Mouse (Mus musculus): ENCODE data around the gene Rex1bd.

Rex1bd gene

DNA sequence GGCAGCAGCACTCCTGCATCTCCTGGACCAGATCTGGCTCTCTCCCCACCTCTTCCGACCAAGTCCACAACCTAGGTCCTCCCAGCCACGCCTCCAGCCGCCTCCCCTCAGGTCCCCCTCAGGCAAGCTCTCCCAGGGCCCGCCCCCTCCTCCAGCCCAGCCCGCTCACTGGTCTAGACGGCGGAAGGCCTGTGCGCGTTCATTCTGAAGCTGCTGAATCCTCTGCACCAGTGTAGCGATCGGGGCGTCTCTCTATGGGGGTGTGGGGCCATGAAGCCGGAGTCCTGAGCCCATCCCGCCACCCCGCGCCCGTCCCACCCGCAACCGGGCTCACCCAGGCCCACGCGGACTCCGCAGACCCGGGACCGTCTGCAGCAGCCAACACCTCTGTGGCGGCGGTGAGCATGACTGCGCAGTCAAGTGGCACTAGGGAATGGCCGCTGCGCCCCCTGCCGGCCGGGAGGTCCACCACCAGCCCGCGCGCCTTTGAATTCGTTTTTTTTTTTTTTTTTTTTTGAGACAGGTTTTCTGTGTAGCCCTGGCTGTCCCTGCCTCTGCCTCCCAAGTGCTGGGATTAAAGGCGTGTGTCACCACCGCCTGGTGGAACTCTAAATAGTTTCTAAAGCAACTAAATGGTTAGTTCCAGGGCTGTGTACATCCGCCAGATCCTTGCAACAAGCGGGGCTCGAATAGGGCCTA lies at the start of gene Rex1bd:
Gene Rex1bd (minus strand): TSS at position 425 of the 699 bp plus-strand sequence.
- in situ Hi-C loops (cut with MseI, MboI) = loop anchor here (10.0 kb wide), 1 partner anchor 92 kb away; no protein-coding TSS in a partner anchor

DNA sequence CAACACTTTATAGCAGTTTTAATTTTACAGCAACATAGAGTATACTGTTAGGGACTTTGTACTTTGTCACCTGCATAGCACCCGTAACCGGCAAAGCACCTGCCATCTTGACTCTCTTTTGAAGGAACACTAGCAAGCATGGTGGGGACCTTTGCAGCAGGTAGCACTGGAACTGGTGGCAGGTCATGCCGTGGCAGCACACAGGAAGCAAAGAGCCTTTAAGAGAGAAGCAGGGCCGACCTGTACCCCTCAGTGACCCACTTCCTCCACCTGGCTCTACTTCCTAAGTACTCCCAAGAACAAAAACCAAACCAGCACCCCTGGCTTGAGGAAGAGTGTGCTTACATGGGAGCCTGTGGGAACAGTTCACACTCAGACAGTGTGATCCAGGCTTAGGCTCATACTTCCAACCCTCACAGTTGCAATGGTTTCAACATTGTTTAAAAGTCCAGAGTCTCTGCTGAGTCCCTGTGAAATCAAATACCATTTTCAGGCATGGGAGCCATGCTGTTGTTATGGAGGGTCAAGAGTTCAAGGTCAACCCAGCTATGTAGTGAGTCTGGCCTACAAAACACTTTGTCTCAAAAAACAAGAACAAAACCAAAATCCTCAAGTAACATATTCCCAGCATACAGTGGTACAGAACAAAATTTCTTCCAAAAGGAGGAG lies 48.7 kb upstream of the Rex1bd start:
- in situ Hi-C loops (cut with MseI, MboI) = no loop called here

DNA sequence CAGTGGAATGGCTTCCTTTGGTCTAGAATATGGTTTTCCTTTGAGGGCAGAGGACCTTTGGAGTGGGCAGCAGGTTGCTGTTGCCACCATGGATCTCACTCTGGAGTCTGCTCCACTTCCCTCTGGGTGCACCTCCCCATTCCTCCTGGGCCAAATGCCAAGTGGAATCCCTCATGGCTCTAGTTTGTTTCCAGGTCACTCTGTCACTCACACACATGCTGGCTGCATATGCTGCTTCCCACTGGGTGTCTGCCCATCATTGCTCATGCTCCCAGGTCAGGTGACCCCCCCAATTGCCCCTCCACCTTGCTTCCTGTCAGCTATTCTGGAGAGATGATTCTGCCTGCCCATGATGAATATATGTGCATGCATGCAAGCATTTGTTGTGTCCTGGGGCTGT lies 47.2 kb upstream of the Rex1bd start:
- in situ Hi-C loops (cut with MseI, MboI) = no loop called here

GRCm38 (mm10) chr8:70552836-70553235 lies 46.3 kb upstream of the Rex1bd start:
- in situ Hi-C loops (cut with MseI, MboI) = no loop called here

- in situ Hi-C loops (cut with MseI, MboI) = no loop called here
These were observed 45.1 kb upstream of the Rex1bd start for GRCm38 (mm10) chr8:70551558-70552161.

GRCm38 (mm10) chr8:70549412-70550184 lies 43.0 kb upstream of the Rex1bd start:
- in situ Hi-C loops (cut with MseI, MboI) = loop anchor here in 1 of 2 experiments (5.0 kb wide), 1 partner anchor 38 kb away; no protein-coding TSS in a partner anchor

DNA sequence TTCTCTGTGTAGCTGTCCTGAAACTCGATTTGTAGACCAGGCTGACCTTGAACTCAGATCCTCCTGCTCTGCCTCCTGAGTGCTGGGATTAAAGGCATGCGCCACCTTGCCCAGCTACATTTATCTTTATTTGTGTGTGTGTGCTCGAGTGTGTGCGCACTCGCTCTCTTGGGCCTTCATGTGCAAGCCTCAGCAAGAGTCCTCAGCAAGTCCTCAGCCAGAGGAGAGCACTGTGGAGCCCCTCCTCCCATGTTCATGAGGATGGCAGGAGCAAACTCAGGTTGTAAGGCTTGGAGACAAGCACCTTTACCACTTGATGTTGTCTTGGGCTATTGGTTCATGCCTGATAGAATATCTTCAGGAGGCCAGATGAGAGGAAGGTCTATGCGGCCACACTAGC lies 41.2 kb upstream of the Rex1bd start:
- in situ Hi-C loops (cut with MseI, MboI) = loop anchor here in 1 of 2 experiments (5.0 kb wide), 1 partner anchor 40 kb away; no protein-coding TSS in a partner anchor

DNA sequence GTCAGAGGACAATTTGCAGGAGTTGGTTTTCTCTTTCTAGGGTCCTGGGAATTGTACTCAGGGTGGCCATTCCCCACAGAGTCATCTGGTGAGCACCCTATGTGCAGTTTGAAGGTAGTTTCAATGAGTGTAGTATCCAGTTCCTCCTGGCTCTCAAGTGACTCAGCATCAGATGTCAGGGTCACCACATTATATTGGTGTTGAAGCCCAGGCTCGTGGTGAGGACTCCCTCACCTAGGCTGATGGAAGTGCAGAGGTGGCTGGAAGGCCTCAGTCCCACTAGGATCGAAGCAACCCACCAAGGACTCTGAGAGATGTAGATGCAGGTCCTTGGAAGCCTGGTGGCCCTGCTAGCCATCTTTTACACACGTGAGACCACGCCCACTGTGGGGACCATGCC lies 39.9 kb upstream of the Rex1bd start:
- in situ Hi-C loops (cut with MseI, MboI) = loop anchor here in 1 of 2 experiments (5.0 kb wide), 1 partner anchor 41 kb away; no protein-coding TSS in a partner anchor

GRCm38 (mm10) chr8:70544200-70544687 lies 37.7 kb upstream of the Rex1bd start:
- in situ Hi-C loops (cut with MseI, MboI) = no loop called here

GRCm38 (mm10) chr8:70541081-70541480 lies 34.5 kb upstream of the Rex1bd start:
- in situ Hi-C loops (cut with MseI, MboI) = no loop called here

- in situ Hi-C loops (cut with MseI, MboI) = no loop called here
These were observed 34.0 kb upstream of the Rex1bd start for GRCm38 (mm10) chr8:70540507-70541071.

DNA sequence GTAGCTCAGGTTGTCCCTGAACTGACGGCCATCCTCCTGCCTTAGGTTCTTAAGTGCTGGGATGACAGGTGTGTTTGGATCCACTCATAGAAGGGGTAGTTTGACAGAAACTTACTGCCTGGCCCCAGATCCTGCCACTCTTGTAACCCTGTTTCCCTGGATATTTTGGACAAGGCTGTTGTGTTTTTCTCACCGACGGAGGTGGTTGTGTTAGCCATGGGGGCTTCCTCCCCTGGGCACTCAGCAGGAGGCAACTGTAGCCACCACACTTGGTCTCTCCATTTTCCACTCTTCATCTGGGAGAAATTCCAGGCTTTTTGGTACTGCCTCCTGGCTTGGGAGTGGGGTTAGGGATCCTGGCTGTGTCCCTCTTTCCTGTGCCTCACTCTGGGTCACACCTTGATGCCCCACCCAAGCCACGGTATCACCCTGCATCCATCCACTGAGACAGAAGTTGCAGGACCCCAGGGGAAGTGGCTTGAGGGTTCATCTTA lies 33.5 kb upstream of the Rex1bd start:
- in situ Hi-C loops (cut with MseI, MboI) = no loop called here

- in situ Hi-C loops (cut with MseI, MboI) = no loop called here
These were observed 32.7 kb upstream of the Rex1bd start, which contains the start of gene Ell for GRCm38 (mm10) chr8:70539077-70539813. Gene Ell, plus strand, starts transcription at chr8:70539457.

DNA sequence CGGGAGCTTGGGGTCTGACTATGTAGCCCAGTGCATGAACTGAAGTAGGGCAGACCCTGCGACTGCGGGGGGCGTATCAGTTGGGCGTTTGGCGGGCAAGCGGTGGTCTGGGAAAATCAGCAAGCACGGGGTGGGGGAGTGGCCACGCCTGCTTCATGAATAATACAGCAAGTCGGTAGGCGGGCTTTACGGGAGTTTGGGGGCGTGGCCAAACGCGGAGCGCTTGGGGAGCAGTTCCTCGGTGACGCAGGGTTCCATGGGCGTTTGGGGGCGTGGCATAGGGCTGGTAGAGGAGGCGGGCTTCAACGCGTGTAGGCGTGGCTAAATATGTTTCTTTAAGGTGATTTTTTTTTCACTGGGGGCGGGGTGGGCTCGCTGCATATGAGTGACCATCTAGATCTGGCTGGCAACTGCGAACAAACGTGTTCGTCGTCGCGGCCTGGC lies 32.1 kb upstream of the Rex1bd start:
- in situ Hi-C loops (cut with MseI, MboI) = no loop called here

DNA sequence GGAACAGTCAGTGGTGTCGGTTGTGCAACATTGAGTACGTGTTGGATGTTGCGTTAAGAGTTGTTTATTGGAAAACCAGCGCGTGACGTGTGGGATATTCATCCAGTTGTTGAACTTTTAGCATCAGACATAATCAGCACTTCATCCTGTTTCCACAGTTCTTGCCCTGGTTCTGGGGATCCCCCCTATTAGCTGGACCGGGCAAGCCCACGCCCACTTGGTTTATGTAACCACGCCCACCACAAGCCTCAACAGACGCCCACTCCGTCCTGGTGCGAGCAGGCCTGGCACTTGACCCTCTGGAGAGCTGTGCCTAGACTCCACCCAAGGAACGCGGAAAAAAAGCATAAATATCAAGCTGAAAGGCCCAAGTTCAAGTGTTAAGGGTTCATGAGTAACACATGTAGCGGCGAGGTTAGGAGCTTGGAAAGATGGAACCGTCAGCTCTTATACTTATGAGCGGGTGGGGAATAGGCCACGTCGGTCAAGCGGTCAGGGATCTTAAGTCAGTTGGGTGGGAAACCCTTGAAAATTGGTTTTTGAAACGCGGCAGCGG lies 31.6 kb upstream of the Rex1bd start:
- in situ Hi-C loops (cut with MseI, MboI) = no loop called here

GRCm38 (mm10) chr8:70535701-70536100 lies 29.1 kb upstream of the Rex1bd start:
- in situ Hi-C loops (cut with MseI, MboI) = no loop called here

DNA sequence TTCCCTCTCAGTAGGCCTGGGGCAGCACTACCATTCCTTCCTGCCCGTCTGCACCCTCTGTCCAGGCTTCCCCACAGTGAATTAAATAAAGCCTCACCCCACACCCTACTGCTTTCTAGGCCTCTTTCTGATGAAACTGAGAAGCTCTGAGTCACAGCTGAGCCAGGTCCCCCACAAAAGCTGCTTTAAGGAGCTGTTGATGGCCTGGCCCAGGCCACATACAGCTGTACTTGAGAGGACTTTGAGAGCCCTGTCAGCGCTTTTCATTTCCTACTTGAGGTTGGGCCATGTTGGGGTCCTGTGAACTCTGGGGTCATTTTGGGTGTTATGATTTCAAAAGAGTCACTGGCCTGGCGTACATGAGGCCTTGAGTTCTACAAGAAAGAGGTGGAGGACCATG lies 28.7 kb upstream of the Rex1bd start:
- in situ Hi-C loops (cut with MseI, MboI) = no loop called here

DNA sequence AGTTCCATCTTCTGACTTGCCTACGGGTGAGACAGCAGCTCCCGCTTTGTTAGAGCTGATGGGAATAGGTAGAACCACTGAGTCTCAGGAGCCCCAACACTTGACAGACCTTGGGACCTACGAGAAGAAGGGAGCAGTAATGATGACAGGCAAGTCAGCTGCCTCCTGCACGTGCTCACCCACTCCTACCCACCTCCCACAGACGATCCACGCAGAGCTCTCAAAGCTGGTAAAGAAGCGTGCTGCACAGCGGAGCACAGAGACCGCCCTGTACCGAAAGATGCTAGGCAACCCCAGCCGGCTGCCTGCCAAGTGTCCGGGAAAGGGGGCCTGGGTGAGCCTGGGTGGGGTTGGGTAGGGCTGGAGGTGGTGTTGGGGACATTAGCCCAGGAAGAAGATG lies 27.7 kb upstream of the Rex1bd start:
- in situ Hi-C loops (cut with MseI, MboI) = no loop called here

DNA sequence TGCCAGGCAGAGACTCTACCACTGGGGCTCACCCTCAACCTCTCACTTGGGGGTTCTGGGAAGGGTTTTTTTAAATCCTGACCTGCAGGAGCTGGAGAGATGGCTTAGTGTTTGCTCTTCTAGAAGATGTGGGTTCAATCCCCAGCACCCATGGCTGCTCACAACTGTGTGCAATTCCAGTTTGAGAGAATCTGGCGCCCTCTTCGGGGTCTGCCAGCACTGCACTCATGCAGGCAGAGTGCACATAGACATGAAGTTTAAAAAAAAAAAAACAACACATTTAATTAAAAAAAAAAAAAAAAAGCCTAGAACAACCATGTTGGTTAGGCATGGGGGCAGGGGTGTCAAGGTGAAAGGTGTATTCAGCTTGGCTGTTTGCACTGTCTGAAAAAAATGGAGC lies 23.8 kb upstream of the Rex1bd start:
- in situ Hi-C loops (cut with MseI, MboI) = no loop called here

- in situ Hi-C loops (cut with MseI, MboI) = no loop called here
These were observed 23.2 kb upstream of the Rex1bd start for GRCm38 (mm10) chr8:70529741-70530161.
